Mouse (Mus musculus): ENCODE data around the gene Mast4. TPM values are rescaled to one million over a fixed set of nuclear protein-coding genes. Genes with fewer than 3 reads are reported as not detected.

Gene Mast4
- polyA plus RNA-seq, 1 experiment from 2014 or later = 32.2 TPM

GRCm38 (mm10) chr13:102762203-102762602 lies 572.1 kb downstream of the Mast4 start:
- Histone ChIP-seq H3K36me3 (replicated peaks; ENCODE audit: control insufficient read depth, insufficient read depth) (0 out of 2 replicates have a peak, but pooled peaks cover 15% of the 10 kb centered on the region), H3K4me3 (replicated peaks; ENCODE audit: low read length) (no peak overlapping the region), H3K4me2 (replicated peaks) (no peak overlapping the region), H3K27me3 (ENCODE audit: control insufficient read depth, insufficient read depth, low read length) (no peaks in the 10 kb centered on the region), H3K9me3 (ENCODE audit: control insufficient read depth, low read length) (no peaks in the 10 kb centered on the region), H3K9ac (no peak overlapping the region), H3K4me1 (replicated peaks; ENCODE audit: control insufficient read depth, insufficient read depth, low read length) (peaks cover 11% of the 10 kb centered on the region), H3K27ac (no peak overlapping the region)
- DNase-seq (ENCODE audit: low spot score) (no peak), ATAC-seq (ENCODE audit: low FRiP score) (no peak)
- WGBS = 90% methylated on average over 10 of the region's 10 CpGs

- no peak for DNase-seq (ENCODE audit: low spot score)
- H3K9me3 ChIP-seq (ENCODE audit: control insufficient read depth, low read length) = no peaks in the 10 kb centered on the region
- WGBS = 77% methylated on average over 9 of the region's 9 CpGs
- no peak overlapping the region for H3K27ac ChIP-seq
- no peak overlapping the region for H3K4me3 ChIP-seq (replicated peaks; ENCODE audit: low read length)
- 0 out of 2 replicates have a peak, but pooled peaks cover 15% of the 10 kb centered on the region for H3K36me3 ChIP-seq (replicated peaks; ENCODE audit: control insufficient read depth, insufficient read depth)
- H3K4me1 ChIP-seq (replicated peaks; ENCODE audit: control insufficient read depth, insufficient read depth, low read length) = peaks cover 9% of the 10 kb centered on the region; the same call in 1 of the 2 replicates
- no peak for ATAC-seq (ENCODE audit: low FRiP score)
- no peak overlapping the region for H3K4me2 ChIP-seq (replicated peaks)
- H3K9ac ChIP-seq = no peak overlapping the region
- H3K27me3 ChIP-seq (ENCODE audit: control insufficient read depth, insufficient read depth, low read length) = no peaks in the 10 kb centered on the region
These were observed 572.9 kb downstream of the Mast4 start for GRCm38 (mm10) chr13:102761410-102761809.

GRCm38 (mm10) chr13:102758021-102758420 lies 576.3 kb downstream of the Mast4 start:
- 95% methylated on average over 6 of the region's 6 CpGs for WGBS

DNA sequence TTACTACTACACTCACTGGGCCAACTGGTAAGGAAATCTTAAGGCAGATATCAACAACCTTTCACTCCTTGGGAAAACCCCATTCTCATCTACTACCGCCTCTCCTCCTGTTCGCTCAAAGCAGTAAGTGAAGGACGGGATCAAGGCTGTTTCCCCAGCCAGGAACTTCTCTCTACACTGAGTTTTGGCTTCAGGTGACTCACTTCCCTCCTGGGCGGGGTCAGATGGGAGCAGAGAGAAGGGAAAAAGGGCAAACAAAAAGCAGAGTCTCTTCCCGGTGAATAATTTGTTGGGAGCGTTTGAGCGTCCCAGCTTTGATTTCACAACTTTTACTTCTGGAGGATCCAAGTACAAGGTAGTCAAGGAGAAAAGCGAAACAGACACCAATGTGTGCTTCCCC lies 578.2 kb downstream of the Mast4 start:
- Histone ChIP-seq H3K27ac (no peak overlapping the region), H3K4me1 (replicated peaks; ENCODE audit: control insufficient read depth, insufficient read depth, low read length) (no peaks in the 10 kb centered on the region), H3K27me3 (ENCODE audit: control insufficient read depth, insufficient read depth, low read length) (no peaks in the 10 kb centered on the region), H3K9ac (no peak overlapping the region), H3K4me2 (replicated peaks) (no peak overlapping the region), H3K36me3 (replicated peaks; ENCODE audit: control insufficient read depth, insufficient read depth) (peaks cover 21% of the 10 kb centered on the region; the same call in 1 of the 2 replicates), H3K9me3 (ENCODE audit: control insufficient read depth, low read length) (no peaks in the 10 kb centered on the region), H3K4me3 (replicated peaks; ENCODE audit: low read length) (no peak overlapping the region)
- 96% methylated on average over 8 of the region's 8 CpGs for WGBS
- no peak for ATAC-seq (ENCODE audit: low FRiP score)
- DNase-seq (ENCODE audit: low spot score) = no peak

More at GRCm38 (mm10) chr13:102758021-102758420, 576.3 kb downstream of the Mast4 start:
- H3K4me1 ChIP-seq (replicated peaks; ENCODE audit: control insufficient read depth, insufficient read depth, low read length) = no peaks in the 10 kb centered on the region
- DNase-seq (ENCODE audit: low spot score) = no peak
- no peak overlapping the region for H3K9ac ChIP-seq
- no peaks in the 10 kb centered on the region for H3K27me3 ChIP-seq (ENCODE audit: control insufficient read depth, insufficient read depth, low read length)
- H3K27ac ChIP-seq = no peak overlapping the region
- no peak overlapping the region for H3K4me2 ChIP-seq (replicated peaks)
- no peaks in the 10 kb centered on the region for H3K9me3 ChIP-seq (ENCODE audit: control insufficient read depth, low read length)
- no peak for ATAC-seq (ENCODE audit: low FRiP score)
- no peak overlapping the region for H3K4me3 ChIP-seq (replicated peaks; ENCODE audit: low read length)
- 0 out of 2 replicates have a peak, but pooled peaks cover 15% of the 10 kb centered on the region for H3K36me3 ChIP-seq (replicated peaks; ENCODE audit: control insufficient read depth, insufficient read depth)

- Histone ChIP-seq H3K27ac (no peak overlapping the region), H3K4me2 (replicated peaks) (no peak overlapping the region), H3K27me3 (ENCODE audit: control insufficient read depth, insufficient read depth, low read length) (no peaks in the 10 kb centered on the region), H3K4me1 (replicated peaks; ENCODE audit: control insufficient read depth, insufficient read depth, low read length) (no peaks in the 10 kb centered on the region), H3K4me3 (replicated peaks; ENCODE audit: low read length) (no peak overlapping the region), H3K9ac (no peak overlapping the region), H3K9me3 (ENCODE audit: control insufficient read depth, low read length) (no peaks in the 10 kb centered on the region), H3K36me3 (replicated peaks; ENCODE audit: control insufficient read depth, insufficient read depth) (peaks cover 16% of the 10 kb centered on the region; the same call in 1 of the 2 replicates)
- DNase-seq (ENCODE audit: low spot score) (no peak), ATAC-seq (ENCODE audit: low FRiP score) (no peak)
- 97% methylated on average over 8 of the region's 8 CpGs for WGBS
These were observed 579.2 kb downstream of the Mast4 start for GRCm38 (mm10) chr13:102755124-102755523.

DNA sequence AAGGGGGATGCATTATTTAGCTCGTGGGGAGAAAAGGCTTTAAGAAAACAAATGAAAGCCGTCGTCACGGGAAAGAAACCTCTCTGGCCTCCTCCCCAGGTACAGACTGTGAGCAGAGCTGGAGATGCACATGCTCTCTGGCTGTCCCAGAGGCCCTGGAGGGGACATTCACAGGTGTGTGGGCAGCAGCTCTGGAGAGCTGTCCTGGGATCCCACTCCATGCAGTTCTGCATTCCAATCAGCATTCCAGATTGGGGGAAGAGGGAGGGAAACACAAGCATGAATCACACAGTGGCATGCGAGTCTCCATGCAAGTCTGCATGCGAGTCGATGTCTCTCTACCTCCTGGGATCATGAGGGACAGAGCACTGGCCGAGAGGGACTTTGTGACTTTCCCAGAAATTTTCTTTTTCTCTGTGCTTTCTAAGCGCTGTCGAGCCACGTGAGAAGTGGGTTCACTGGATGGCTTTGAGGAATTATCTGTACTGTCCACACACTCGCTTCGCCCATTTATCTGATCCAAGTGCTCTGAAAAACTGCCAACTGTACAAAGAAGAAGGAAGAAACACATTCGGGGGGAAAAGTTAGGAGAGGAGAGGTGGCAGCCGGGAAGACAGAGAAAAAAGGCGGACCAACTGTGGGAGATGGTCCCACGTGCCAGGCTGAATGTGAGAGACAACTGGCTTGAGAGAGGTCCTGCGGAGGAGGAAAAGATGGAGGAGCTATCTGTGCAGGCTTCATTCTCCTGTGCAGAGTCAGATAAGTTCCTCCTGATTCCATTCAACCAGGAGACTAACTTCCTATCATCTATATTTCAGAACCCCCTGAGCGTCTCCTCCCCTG lies 580.4 kb downstream of the Mast4 start:
- Histone ChIP-seq H3K27ac (no peak overlapping the region), H3K4me3 (replicated peaks; ENCODE audit: low read length) (no peak overlapping the region), H3K4me2 (replicated peaks) (no peak overlapping the region), H3K9ac (no peak overlapping the region), H3K4me1 (replicated peaks; ENCODE audit: control insufficient read depth, insufficient read depth, low read length) (0 out of 2 replicates have a peak, but pooled peaks cover 6% of the 10 kb centered on the region), H3K36me3 (replicated peaks; ENCODE audit: control insufficient read depth, insufficient read depth) (peaks cover 13% of the 10 kb centered on the region; the same call in 1 of the 2 replicates), H3K9me3 (ENCODE audit: control insufficient read depth, low read length) (no peaks in the 10 kb centered on the region), H3K27me3 (ENCODE audit: control insufficient read depth, insufficient read depth, low read length) (no peaks in the 10 kb centered on the region)
- DNase-seq (ENCODE audit: low spot score) = no peak
- no peak for ATAC-seq (ENCODE audit: low FRiP score)
- 84% methylated on average over 19 of the region's 19 CpGs for WGBS

- no peaks in the 10 kb centered on the region for H3K9me3 ChIP-seq (ENCODE audit: control insufficient read depth, low read length)
- DNase-seq (ENCODE audit: low spot score) (no peak), ATAC-seq (ENCODE audit: low FRiP score) (no peak)
- 0 out of 2 replicates have a peak, but pooled peaks cover 8% of the 10 kb centered on the region for H3K4me1 ChIP-seq (replicated peaks; ENCODE audit: control insufficient read depth, insufficient read depth, low read length)
- 68% methylated on average over 10 of the region's 10 CpGs for WGBS
- peaks cover 10% of the 10 kb centered on the region; the same call in 1 of the 2 replicates for H3K36me3 ChIP-seq (replicated peaks; ENCODE audit: control insufficient read depth, insufficient read depth)
- no peak overlapping the region for H3K4me2 ChIP-seq (replicated peaks)
- H3K27me3 ChIP-seq (ENCODE audit: control insufficient read depth, insufficient read depth, low read length) = no peaks in the 10 kb centered on the region
- no peak overlapping the region for H3K4me3 ChIP-seq (replicated peaks; ENCODE audit: low read length)
- no peak overlapping the region for H3K27ac ChIP-seq
- no peak overlapping the region for H3K9ac ChIP-seq
These were observed 584.4 kb downstream of the Mast4 start for GRCm38 (mm10) chr13:102749891-102750290.

GRCm38 (mm10) chr13:102749194-102749593 lies 585.1 kb downstream of the Mast4 start:
- Histone ChIP-seq H3K4me1 (replicated peaks; ENCODE audit: control insufficient read depth, insufficient read depth, low read length) (0 out of 2 replicates have a peak, but pooled peaks cover 8% of the 10 kb centered on the region), H3K9me3 (ENCODE audit: control insufficient read depth, low read length) (no peaks in the 10 kb centered on the region), H3K27ac (no peak overlapping the region), H3K36me3 (replicated peaks; ENCODE audit: control insufficient read depth, insufficient read depth) (peaks cover 10% of the 10 kb centered on the region; the same call in 1 of the 2 replicates), H3K4me3 (replicated peaks; ENCODE audit: low read length) (no peak overlapping the region), H3K27me3 (ENCODE audit: control insufficient read depth, insufficient read depth, low read length) (no peaks in the 10 kb centered on the region), H3K4me2 (replicated peaks) (no peak overlapping the region), H3K9ac (no peak overlapping the region)
- ATAC-seq (ENCODE audit: low FRiP score) (no peak), DNase-seq (ENCODE audit: low spot score) (no peak)
- 46% methylated on average over 6 of the region's 6 CpGs for WGBS

GRCm38 (mm10) chr13:102746803-102747561 lies 587.3 kb downstream of the Mast4 start:
- Histone ChIP-seq H3K36me3 (replicated peaks; ENCODE audit: control insufficient read depth, insufficient read depth) (peaks cover 10% of the 10 kb centered on the region; the same call in 1 of the 2 replicates), H3K4me2 (replicated peaks) (no peak overlapping the region), H3K27ac (no peak overlapping the region), H3K27me3 (ENCODE audit: control insufficient read depth, insufficient read depth, low read length) (no peaks in the 10 kb centered on the region), H3K4me3 (replicated peaks; ENCODE audit: low read length) (no peak overlapping the region), H3K9ac (no peak overlapping the region), H3K9me3 (ENCODE audit: control insufficient read depth, low read length) (no peaks in the 10 kb centered on the region), H3K4me1 (replicated peaks; ENCODE audit: control insufficient read depth, insufficient read depth, low read length) (0 out of 2 replicates have a peak, but pooled peaks cover 8% of the 10 kb centered on the region)
- ATAC-seq (ENCODE audit: low FRiP score) = no peak
- DNase-seq (ENCODE audit: low spot score) = no peak
- 92% methylated on average over 17 of the region's 17 CpGs for WGBS

All from hindbrain, embryonic 14.5 days (tissue).